Mouse (Mus musculus) myocyte (in vitro differentiated cells): ENCODE results near the gene Rab33b. TPM values are rescaled to one million over a fixed set of nuclear protein-coding genes. Genes with fewer than 3 reads are reported as not detected.

Source experiments
- H3K27me3 ChIP-seq: one replicate; pipeline ENCODE4 v1.6.1; 2011; ENCODE audit not compliant: control insufficient read depth, insufficient read depth, insufficient read length
- H3K36me3 ChIP-seq: one replicate; pipeline ENCODE4 v1.6.1; 2011; ENCODE audit not compliant: control insufficient read depth, insufficient read depth
- H3K4me2 ChIP-seq: one replicate; pipeline ENCODE4 v1.6.1; 2011; ENCODE audit warnings: low read depth, control low read depth
- H3K4me3 ChIP-seq: one replicate; pipeline ENCODE4 v1.5.1; 2011; ENCODE audit warnings: mild to moderate bottlenecking, control low read depth, moderate library complexity
- H3K79me2 ChIP-seq: one replicate; pipeline ENCODE4 v1.6.1; 2011; ENCODE audit not compliant: control insufficient read depth, insufficient read depth
- H3ac ChIP-seq: one replicate; pipeline ENCODE4 v1.6.1; 2011; ENCODE audit not compliant: control insufficient read depth, insufficient read length
- CEBPB ChIP-seq: IDR thresholded peaks from 2 replicates; pipeline ENCODE4 v1.6.1; 2011; ENCODE audit warnings: mild to moderate bottlenecking, moderate library complexity; ENCODE audit not compliant: poor library complexity, insufficient read depth, severe bottlenecking
- TCF3 ChIP-seq: IDR thresholded peaks from one replicate; pipeline ENCODE4 v1.6.1; 2011; ENCODE audit warnings: low read depth, control low read depth; ENCODE audit not compliant: insufficient read length
- USF1 ChIP-seq: IDR thresholded peaks from one replicate; pipeline ENCODE4 v1.6.1; 2011; ENCODE audit warnings: low read depth, mild to moderate bottlenecking, control low read depth, moderate library complexity
- polyA plus RNA-seq: library from polyadenylated mRNA; unstranded; fragments of >200 nt; fragmentation: generic; extraction: Trizol; gene quantifications from one replicate; pipeline ENCODE4 v1.2.1, GENCODE M21; 2012; ENCODE audit warnings: missing spikeins

The Rab33b gene
- polyA plus RNA-seq, 1 experiment, result 8.0 TPM

GRCm38 (mm10) chr3:51544442-51545128, 60.9 kb downstream of the Rab33b start:
- no peak overlapping the region for H3K4me3 ChIP-seq
- H3K27me3 ChIP-seq, result no peaks in the 10 kb centered on the region
- TF ChIP-seq TCF3, result no peak
- TF ChIP-seq USF1, result no peak
- TF ChIP-seq CEBPB, result no peak
- H3ac ChIP-seq, result no peak overlapping the region
- H3K79me2 ChIP-seq, result peaks cover 5% of the 10 kb centered on the region
- peaks cover 11% of the 10 kb centered on the region for H3K36me3 ChIP-seq
- no peak overlapping the region for H3K4me2 ChIP-seq

Other genes starting within 250 kb of the Rab33b start
- gene Elf2, start 143.3 kb upstream of the Rab33b start, polyA plus RNA-seq, result 18.2 TPM
- 0.88 TPM for gene Mgarp, start 87.2 kb upstream of the Rab33b start, polyA plus RNA-seq
- gene Ndufc1, start 74.9 kb upstream of the Rab33b start, polyA plus RNA-seq, result 584 TPM
- gene Naa15, start 68.8 kb upstream of the Rab33b start, polyA plus RNA-seq, result 8.4 TPM
- gene Setd7, start 77.0 kb downstream of the Rab33b start, polyA plus RNA-seq, result 11.8 TPM
- gene Mgst2, start 176.4 kb downstream of the Rab33b start, polyA plus RNA-seq, result 3.0 TPM